Mouse (Mus musculus): ENCODE data around the gene Rps9. TPM values are rescaled to one million over a fixed set of nuclear protein-coding genes. Genes with fewer than 3 reads are reported as not detected.
"Not testable (repeated sequence)": the region's sequence is repeated elsewhere in the genome, so short reads cannot be mapped to it uniquely, and the experiment has no call there.

The Rps9 gene
- polyA plus RNA-seq, 1 experiment, result 2,455 TPM

- H3K27ac ChIP-seq (ENCODE audit: insufficient read depth, low read depth, low read length), result peak overlapping the region; percentile 81
- 0% methylated on average over 18 of the region's 18 CpGs for WGBS
- TF ChIP-seq POLR2A (IDR thresholded peaks at IDR 0.05; ENCODE audit: insufficient read depth, low read depth, low read length), result peak; percentile 54
- no peak for TF ChIP-seq CTCF (IDR thresholded peaks at IDR 0.05; ENCODE audit: insufficient read depth, low read depth, low read length)
- H3K4me1 ChIP-seq (ENCODE audit: control insufficient read depth, insufficient read depth, low read length), result peaks cover 15% of the 10 kb centered on the region
- peak overlapping the region; percentile 74 for H3K4me3 ChIP-seq (ENCODE audit: insufficient read depth, low read depth, low read length)
These were observed 10.1 kb upstream of the Rps9 start for GRCm38 (mm10) chr7:3693809-3694075.

GRCm38 (mm10) chr7:3694076-3694948 lies 9.5 kb upstream of the Rps9 start:
- peak overlapping the region; percentile 74 for H3K4me3 ChIP-seq (ENCODE audit: insufficient read depth, low read depth, low read length)
- under 1% methylated on average over 55 of the region's 55 CpGs for WGBS
- peaks cover 15% of the 10 kb centered on the region for H3K4me1 ChIP-seq (ENCODE audit: control insufficient read depth, insufficient read depth, low read length)
- TF ChIP-seq POLR2A (IDR thresholded peaks at IDR 0.05; ENCODE audit: insufficient read depth, low read depth, low read length) (no peak), CTCF (IDR thresholded peaks at IDR 0.05; ENCODE audit: insufficient read depth, low read depth, low read length) (no peak)
- peak overlapping the region; percentile 81 for H3K27ac ChIP-seq (ENCODE audit: insufficient read depth, low read depth, low read length)

GRCm38 (mm10) chr7:3694949-3695305 lies 8.9 kb upstream of the Rps9 start:
- 2% methylated on average over 9 of the region's 9 CpGs for WGBS
- H3K27ac ChIP-seq (ENCODE audit: insufficient read depth, low read depth, low read length), result not testable (repeated sequence)

GRCm38 (mm10) chr7:3698471-3698870 lies 5.3 kb upstream of the Rps9 start:
- Histone ChIP-seq H3K27ac (ENCODE audit: insufficient read depth, low read depth, low read length) (no peak overlapping the region), H3K4me3 (ENCODE audit: insufficient read depth, low read depth, low read length) (no peak overlapping the region), H3K4me1 (ENCODE audit: control insufficient read depth, insufficient read depth, low read length) (peaks cover 9% of the 10 kb centered on the region)
- TF ChIP-seq CTCF (IDR thresholded peaks at IDR 0.05; ENCODE audit: insufficient read depth, low read depth, low read length) (no peak), POLR2A (IDR thresholded peaks at IDR 0.05; ENCODE audit: insufficient read depth, low read depth, low read length) (no peak)
- 95% methylated on average over 6 of the region's 6 CpGs for WGBS

More at GRCm38 (mm10) chr7:3694949-3695305, 8.9 kb upstream of the Rps9 start:
- Histone ChIP-seq H3K4me1 (ENCODE audit: control insufficient read depth, insufficient read depth, low read length) (peaks cover 15% of the 10 kb centered on the region), H3K4me3 (ENCODE audit: insufficient read depth, low read depth, low read length) (peak overlapping the region; percentile 74)

- Histone ChIP-seq H3K27ac (ENCODE audit: insufficient read depth, low read depth, low read length) (peak overlapping the region; percentile 95; the same call in 1 of the 2 replicates), H3K4me3 (ENCODE audit: insufficient read depth, low read depth, low read length) (no peak overlapping the region), H3K4me1 (ENCODE audit: control insufficient read depth, insufficient read depth, low read length) (peaks cover 12% of the 10 kb centered on the region)
- WGBS, result 21% methylated on average over 6 of the region's 6 CpGs
- no peak for TF ChIP-seq CTCF (IDR thresholded peaks at IDR 0.05; ENCODE audit: insufficient read depth, low read depth, low read length)
- TF ChIP-seq POLR2A (IDR thresholded peaks at IDR 0.05; ENCODE audit: insufficient read depth, low read depth, low read length), result no peak
These were observed 480 bp upstream of the Rps9 start for GRCm38 (mm10) chr7:3703148-3703878.

GRCm38 (mm10) chr7:3704475-3704874 lies 682 bp downstream of the Rps9 start:
- WGBS, result 1% methylated on average over 20 of the region's 20 CpGs
- Histone ChIP-seq H3K4me1 (ENCODE audit: control insufficient read depth, insufficient read depth, low read length) (peaks cover 12% of the 10 kb centered on the region), H3K27ac (ENCODE audit: insufficient read depth, low read depth, low read length) (no peak overlapping the region), H3K4me3 (ENCODE audit: insufficient read depth, low read depth, low read length) (peak overlapping the region; percentile 58)
- TF ChIP-seq CTCF (IDR thresholded peaks at IDR 0.05; ENCODE audit: insufficient read depth, low read depth, low read length) (no peak), POLR2A (IDR thresholded peaks at IDR 0.05; ENCODE audit: insufficient read depth, low read depth, low read length) (no peak)

- peak overlapping the region; percentile 13; the same call in 1 of the 2 replicates for H3K4me3 ChIP-seq (ENCODE audit: insufficient read depth, low read depth, low read length)
- H3K4me1 ChIP-seq (ENCODE audit: control insufficient read depth, insufficient read depth, low read length), result peaks cover 12% of the 10 kb centered on the region
- WGBS, result 6% methylated on average over 7 of the region's 7 CpGs
- H3K27ac ChIP-seq (ENCODE audit: insufficient read depth, low read depth, low read length), result not testable (repeated sequence)
These were observed 1.7 kb downstream of the Rps9 start for GRCm38 (mm10) chr7:3705461-3705860.

GRCm38 (mm10) chr7:3705911-3706310 lies 2.1 kb downstream of the Rps9 start:
- TF ChIP-seq CTCF (IDR thresholded peaks at IDR 0.05; ENCODE audit: insufficient read depth, low read depth, low read length), result no peak
- no peak for TF ChIP-seq POLR2A (IDR thresholded peaks at IDR 0.05; ENCODE audit: insufficient read depth, low read depth, low read length)
- 0 out of 2 replicates have a peak overlapping the region, but pooled peaks have one; percentile 13 for H3K4me3 ChIP-seq (ENCODE audit: insufficient read depth, low read depth, low read length)

GRCm38 (mm10) chr7:3706343-3706934 lies 2.6 kb downstream of the Rps9 start:
- H3K4me1 ChIP-seq (ENCODE audit: control insufficient read depth, insufficient read depth, low read length), result peaks cover 12% of the 10 kb centered on the region
- no peak overlapping the region for H3K4me3 ChIP-seq (ENCODE audit: insufficient read depth, low read depth, low read length)
- H3K27ac ChIP-seq (ENCODE audit: insufficient read depth, low read depth, low read length), result no peak overlapping the region
- 39% methylated on average over 11 of the region's 11 CpGs for WGBS
- TF ChIP-seq POLR2A (IDR thresholded peaks at IDR 0.05; ENCODE audit: insufficient read depth, low read depth, low read length), result no peak
- TF ChIP-seq CTCF (IDR thresholded peaks at IDR 0.05; ENCODE audit: insufficient read depth, low read depth, low read length), result no peak

More at GRCm38 (mm10) chr7:3705911-3706310, 2.1 kb downstream of the Rps9 start:
- WGBS, result 32% methylated on average over 6 of the region's 6 CpGs
- no peak overlapping the region for H3K27ac ChIP-seq (ENCODE audit: insufficient read depth, low read depth, low read length)
- H3K4me1 ChIP-seq (ENCODE audit: control insufficient read depth, insufficient read depth, low read length), result peaks cover 12% of the 10 kb centered on the region
